Mouse (Mus musculus): Measurements from ENCODE around the gene Adcy3.

GRCm38 (mm10) chr12:4116132-4116531 lies 16.8 kb upstream of the Adcy3 start:
- TF ChIP-seq CTCF (IDR thresholded peaks at IDR 0.05; ENCODE audit: extremely low read depth, insufficient read depth, insufficient read length, insufficient replicate concordance), result no peak
- TF ChIP-seq POLR2A (IDR thresholded peaks at IDR 0.05; ENCODE audit: low read depth, low read length), result no peak
